Mouse (Mus musculus) midbrain, embryonic 10.5 days (tissue): Measurements from ENCODE around the gene Ddx20. TPM values are rescaled to one million over a fixed set of nuclear protein-coding genes. Genes with fewer than 3 reads are reported as not detected.
"Not testable (repeated sequence)": the region's sequence is repeated elsewhere in the genome, so short reads cannot be mapped to it uniquely, and the experiment has no call there.

Source experiments
- DNase-seq: peaks from one replicate; pipeline ENCODE4 v3.0.0-alpha.2; 2017; ENCODE audit warnings: low spot score
- H3K27ac ChIP-seq: fragments of 300-500 bp; sonication (generic); replicated peaks from 2 replicates; pipeline ENCODE4 v1.5.1; 2016; ENCODE audit warnings: mild to moderate bottlenecking
- H3K27me3 ChIP-seq: fragments of 300-500 bp; sonication (generic); 2 replicates; pipeline ENCODE4 v1.6.1; 2016; ENCODE audit warnings: low read depth, mild to moderate bottlenecking; ENCODE audit not compliant: poor library complexity, severe bottlenecking
- H3K36me3 ChIP-seq: fragments of 300-500 bp; sonication (generic); 2 replicates; pipeline ENCODE4 v1.6.1; 2016; ENCODE audit warnings: mild to moderate bottlenecking, moderate library complexity
- H3K4me1 ChIP-seq: fragments of 300-500 bp; sonication (generic); 2 replicates; pipeline ENCODE4 v1.6.1; 2016
- H3K4me3 ChIP-seq: fragments of 300-500 bp; sonication (generic); 2 replicates; pipeline ENCODE4 v1.5.1; 2016; ENCODE audit warnings: mild to moderate bottlenecking, moderate library complexity
- H3K9me3 ChIP-seq: fragments of 300-500 bp; sonication (generic); replicated peaks from 2 replicates; pipeline ENCODE4 v1.6.1; 2016; ENCODE audit warnings: mild to moderate bottlenecking
- WGBS: fragments of 180-500 bp; shearing (Covaris S2); methylation state at CpG from one replicate; pipeline ENCODE4 v1.1.7; 2016; 5-methylcytosine and 5-hydroxymethylcytosine counted together
- polyA plus RNA-seq: library from polyadenylated mRNA; unstranded; fragments of >200 nt; fragmentation: Nextera tagmentation; extraction: Ambion mirVana; gene quantifications from 2 replicates; pipeline ENCODE4 v1.2.1, GENCODE M21; 2016

Ddx20 gene
- polyA plus RNA-seq, 1 experiment from 2014 or later = 53.5 TPM

DNA sequence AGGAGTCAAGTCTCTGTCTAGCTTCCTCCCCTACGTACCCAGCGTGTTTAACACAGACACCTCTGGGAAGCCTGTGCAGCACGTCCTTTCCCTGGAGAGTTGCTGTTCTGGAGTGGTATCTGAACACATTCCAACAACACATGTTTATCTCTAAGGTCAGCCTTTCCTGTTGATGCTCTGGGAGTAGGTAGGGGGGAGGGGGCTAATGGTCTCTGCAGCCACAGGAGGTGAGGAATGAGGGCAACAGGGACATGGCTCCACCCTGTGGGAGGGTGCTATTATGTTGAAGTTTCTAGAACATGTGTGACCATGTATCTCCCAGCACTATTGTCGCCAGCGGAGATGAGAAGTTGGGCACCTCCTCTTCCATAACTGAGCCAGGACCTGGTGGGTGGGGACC lies 14.0 kb upstream of the Ddx20 start:
- no peak for DNase-seq
- Histone ChIP-seq H3K27me3 (peaks cover 66% of the 10 kb centered on the region), H3K4me3 (no peak overlapping the region), H3K9me3 (no peaks in the 10 kb centered on the region), H3K27ac (no peak overlapping the region), H3K4me1 (peaks cover 49% of the 10 kb centered on the region), H3K36me3 (no peaks in the 10 kb centered on the region)
- WGBS = 76% methylated on average over 5 of the region's 5 CpGs

DNA sequence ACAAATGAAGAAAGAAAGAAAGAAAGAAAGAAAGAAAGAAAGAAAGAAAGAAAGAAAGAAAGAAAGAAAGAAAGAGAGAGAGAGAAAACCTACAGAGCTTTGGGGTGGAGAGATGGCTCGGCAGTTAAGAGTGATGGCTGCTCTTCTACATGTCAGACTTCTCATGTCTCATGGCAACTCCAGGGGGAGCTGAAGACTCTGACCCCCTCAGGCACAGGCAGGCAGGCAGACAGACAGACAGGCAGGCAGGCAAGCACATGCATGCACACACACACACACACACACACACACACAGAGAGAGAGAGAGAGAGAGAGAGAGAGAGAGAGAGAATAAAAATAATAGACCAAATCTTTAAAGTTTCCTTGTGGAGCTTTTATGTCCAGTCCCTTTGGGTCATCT lies 13.4 kb upstream of the Ddx20 start:
- Histone ChIP-seq H3K4me1 (peaks cover 51% of the 10 kb centered on the region), H3K27me3 (peaks cover 60% of the 10 kb centered on the region)
- not testable (repeated sequence) for H3K9me3 ChIP-seq, H3K27ac ChIP-seq, H3K36me3 ChIP-seq, H3K4me3 ChIP-seq, DNase-seq
- 59% methylated on average over 1 of the region's 1 CpGs for WGBS

DNA sequence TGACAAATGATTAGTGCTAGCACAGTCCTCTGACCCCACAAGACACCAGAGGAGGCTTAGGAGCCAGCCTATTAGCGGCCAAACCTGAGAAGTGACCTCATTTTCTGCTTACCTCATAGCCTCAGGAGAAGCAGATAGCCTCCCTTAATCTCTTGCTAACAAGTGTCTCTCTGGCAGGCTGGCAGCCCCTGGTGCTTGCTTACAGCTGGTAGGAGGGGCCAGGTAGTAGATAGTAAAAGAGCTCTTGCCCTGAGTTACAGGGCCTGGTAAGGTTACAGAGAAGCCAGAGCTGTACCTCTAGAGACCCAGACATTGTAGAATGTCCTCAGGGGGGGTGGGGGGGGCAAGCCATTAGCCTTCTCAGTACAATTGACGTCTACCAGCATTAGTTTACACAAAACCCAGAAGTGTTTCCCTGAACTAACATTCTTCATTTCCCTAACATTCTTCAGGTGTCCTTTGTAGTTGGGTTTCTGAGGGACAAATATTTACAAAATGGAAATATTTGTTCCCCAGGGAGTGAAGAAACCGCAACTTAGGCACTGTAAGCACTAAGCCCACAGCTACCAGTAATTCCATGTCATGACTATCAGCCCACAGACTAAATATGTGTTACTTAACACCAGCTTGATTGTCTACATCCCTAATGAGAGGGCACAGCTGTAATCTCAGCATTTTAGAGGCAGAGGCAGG lies 12.0 kb upstream of the Ddx20 start:
- no peak for DNase-seq
- Histone ChIP-seq H3K4me1 (peaks cover 53% of the 10 kb centered on the region), H3K9me3 (no peaks in the 10 kb centered on the region), H3K36me3 (no peaks in the 10 kb centered on the region), H3K27ac (no peak overlapping the region), H3K4me3 (no peak overlapping the region), H3K27me3 (peaks cover 65% of the 10 kb centered on the region)
- WGBS = 62% methylated on average over 3 of the region's 3 CpGs

DNA sequence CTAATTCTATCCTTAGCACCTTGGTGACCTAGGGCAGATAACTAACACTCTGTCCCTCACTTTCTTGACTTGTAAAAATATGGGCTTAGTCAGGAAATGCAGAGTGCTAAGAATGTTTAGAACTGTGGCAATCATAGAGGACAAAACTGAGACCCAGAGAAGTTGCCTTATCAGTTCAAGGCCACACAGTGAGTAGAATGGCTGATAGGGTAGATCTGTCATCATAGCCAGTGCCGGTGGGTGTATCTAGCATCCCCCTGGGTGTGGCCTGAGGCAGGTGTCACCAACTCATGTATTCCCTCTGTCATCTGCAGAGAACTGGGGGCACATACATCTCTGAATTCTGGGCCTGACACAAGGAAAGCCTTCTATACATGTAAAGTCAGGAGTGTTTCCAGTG lies 10.9 kb upstream of the Ddx20 start:
- no peak overlapping the region for H3K27ac ChIP-seq
- H3K9me3 ChIP-seq = no peaks in the 10 kb centered on the region
- H3K27me3 ChIP-seq = peaks cover 69% of the 10 kb centered on the region
- H3K4me1 ChIP-seq = peaks cover 54% of the 10 kb centered on the region
- no peaks in the 10 kb centered on the region for H3K36me3 ChIP-seq
- DNase-seq = no peak
- WGBS = 89% methylated on average over 1 of the region's 1 CpGs
- no peak overlapping the region for H3K4me3 ChIP-seq

DNA sequence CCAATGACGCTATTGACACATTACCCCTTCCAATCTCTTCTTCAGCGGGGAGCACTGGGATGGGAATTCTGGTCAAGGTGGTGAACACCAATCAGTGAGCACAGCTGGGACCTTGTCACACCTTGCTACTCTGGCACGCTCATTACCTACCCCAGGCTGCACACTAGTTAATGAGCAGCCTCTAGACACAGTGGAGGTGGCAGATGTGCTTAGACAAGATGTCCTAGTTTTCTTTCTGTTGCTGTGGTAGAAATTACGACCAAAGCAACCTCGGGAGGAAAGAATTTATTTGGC lies 9.7 kb upstream of the Ddx20 start:
- Histone ChIP-seq H3K4me3 (no peak overlapping the region), H3K27me3 (peaks cover 62% of the 10 kb centered on the region), H3K27ac (no peak overlapping the region), H3K36me3 (no peaks in the 10 kb centered on the region), H3K9me3 (no peaks in the 10 kb centered on the region), H3K4me1 (peaks cover 54% of the 10 kb centered on the region)
- WGBS = 79% methylated on average over 5 of the region's 5 CpGs
- no peak for DNase-seq

DNA sequence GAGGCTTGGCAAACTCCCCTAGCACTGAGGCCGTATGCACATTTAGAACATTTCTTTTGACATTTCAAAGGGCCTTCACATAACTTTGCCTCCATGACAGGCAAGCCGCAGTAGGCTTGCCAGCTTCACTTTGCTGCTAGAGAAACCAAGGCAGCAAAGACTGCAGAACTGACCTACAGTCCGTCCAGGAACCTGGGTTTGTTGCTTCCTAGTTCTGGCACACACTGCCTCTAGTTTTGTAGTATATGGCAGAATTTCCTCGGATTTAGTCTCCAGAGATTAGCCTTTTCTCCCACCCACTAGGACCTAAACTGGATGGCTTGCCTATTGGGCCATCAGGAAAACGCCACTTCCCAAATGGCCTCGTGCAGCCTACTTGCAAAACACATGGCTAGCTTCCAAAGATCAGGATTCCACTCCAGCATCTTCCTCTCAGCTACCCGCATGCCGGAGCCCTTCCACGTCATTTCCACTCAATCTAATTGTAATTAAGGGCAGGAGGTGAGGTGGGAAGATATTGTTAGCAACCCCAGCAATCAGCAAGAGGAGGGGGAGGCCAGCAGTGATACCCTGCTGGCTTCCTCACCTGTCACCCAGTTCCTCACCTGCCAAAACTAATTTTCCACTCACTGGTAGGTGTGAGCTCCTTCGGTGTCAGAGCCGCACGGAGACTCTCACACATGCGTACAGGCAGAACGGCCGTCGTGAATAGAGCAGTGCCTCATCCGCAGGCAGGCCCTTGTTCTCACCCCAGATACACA lies 9.2 kb upstream of the Ddx20 start:
- Histone ChIP-seq H3K4me1 (peaks cover 48% of the 10 kb centered on the region), H3K27ac (peak overlapping the region; percentile 85), H3K27me3 (peaks cover 57% of the 10 kb centered on the region), H3K9me3 (no peaks in the 10 kb centered on the region), H3K36me3 (no peaks in the 10 kb centered on the region), H3K4me3 (peak overlapping the region; percentile 38)
- no peak for DNase-seq
- WGBS = 70% methylated on average over 17 of the region's 17 CpGs

DNA sequence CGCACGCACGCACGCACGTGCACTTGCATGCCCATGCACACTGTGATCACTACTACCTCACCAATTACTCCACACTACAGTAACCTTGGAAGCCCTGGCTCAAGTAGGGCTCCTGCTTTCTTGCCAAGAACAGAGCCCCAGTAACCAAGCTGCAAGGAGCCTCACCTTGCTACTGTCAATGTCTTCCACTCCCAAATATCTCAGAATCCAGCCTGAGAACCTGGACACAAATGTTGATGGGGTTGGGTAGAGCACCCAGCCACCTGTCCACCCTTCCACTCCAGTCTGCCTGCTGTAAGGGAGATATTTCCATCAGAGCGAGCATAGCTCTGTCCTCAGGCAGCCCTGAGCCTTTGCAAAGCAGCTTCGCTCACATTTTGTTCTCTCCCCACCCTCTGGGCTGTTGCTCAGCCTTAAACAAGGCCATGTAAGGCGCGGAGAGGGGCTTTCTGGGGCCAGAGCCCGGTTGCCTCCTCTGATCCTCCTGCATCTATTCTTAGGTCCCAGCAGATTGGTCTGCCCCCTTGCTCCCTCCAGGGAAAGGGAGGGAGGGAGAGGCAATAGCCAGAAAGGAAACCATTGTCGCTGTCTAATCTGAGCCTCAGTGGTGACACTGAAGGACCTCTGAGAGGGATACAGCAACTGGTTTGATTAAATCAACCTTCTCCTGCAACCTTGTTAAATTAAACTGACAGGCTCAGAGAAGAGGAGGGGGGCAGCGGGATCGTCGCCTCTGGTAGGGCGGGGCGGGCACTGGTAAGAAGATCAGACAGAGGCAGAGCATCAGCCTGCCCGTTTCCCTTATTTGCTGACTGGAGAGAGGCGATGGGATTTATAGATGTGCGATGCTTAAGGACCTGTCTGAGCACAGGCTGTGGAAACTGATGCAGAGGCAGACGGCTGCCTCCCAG lies 8.4 kb upstream of the Ddx20 start:
- Histone ChIP-seq H3K9me3 (no peaks in the 10 kb centered on the region), H3K27me3 (peaks cover 48% of the 10 kb centered on the region), H3K27ac (peak overlapping the region; percentile 85), H3K4me1 (peaks cover 44% of the 10 kb centered on the region), H3K4me3 (peak overlapping the region; percentile 38), H3K36me3 (no peaks in the 10 kb centered on the region)
- peak; percentile 75 for DNase-seq
- 27% methylated on average over 20 of the region's 20 CpGs for WGBS

DNA sequence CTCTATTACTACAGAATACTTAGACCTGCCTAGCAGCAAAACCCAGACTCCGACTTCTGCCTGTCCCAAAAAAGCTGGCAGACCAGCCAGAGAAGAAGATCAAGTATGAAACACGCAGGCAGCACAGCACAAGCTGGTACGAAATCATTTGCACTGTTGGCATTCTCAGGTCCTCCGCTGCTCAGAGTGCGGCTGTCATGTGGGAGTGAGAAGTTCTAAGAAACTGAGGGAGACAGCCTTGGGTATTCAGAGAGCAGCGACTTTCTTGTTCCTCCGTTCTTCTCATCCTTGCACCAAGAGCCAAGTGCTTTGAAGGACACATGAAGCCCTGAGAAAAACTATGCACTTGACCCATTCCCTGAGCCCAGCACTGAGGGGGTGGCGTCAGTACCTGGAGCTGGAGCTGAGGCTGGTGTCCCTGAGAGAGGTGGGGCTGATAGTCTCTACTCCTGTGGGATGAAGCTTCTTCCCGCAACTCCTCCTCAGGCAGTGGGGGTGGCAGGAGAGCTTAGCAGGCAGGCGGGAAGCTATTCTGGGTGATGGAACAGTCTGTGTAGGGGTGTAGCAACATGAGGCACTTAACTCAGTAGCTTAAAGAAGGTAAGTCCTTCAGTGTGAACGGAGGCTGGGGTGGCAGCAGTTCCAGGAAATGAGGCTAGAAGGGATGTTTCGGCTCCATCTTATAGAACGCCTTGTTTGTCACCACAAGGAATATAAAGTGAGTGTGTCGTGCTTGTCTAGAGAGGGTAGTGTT lies 6.1 kb upstream of the Ddx20 start:
- Histone ChIP-seq H3K27me3 (peaks cover 53% of the 10 kb centered on the region), H3K9me3 (no peaks in the 10 kb centered on the region), H3K27ac (no peak overlapping the region), H3K4me1 (peaks cover 39% of the 10 kb centered on the region), H3K36me3 (no peaks in the 10 kb centered on the region), H3K4me3 (no peak overlapping the region)
- DNase-seq = no peak
- WGBS = 75% methylated on average over 14 of the region's 14 CpGs

DNA sequence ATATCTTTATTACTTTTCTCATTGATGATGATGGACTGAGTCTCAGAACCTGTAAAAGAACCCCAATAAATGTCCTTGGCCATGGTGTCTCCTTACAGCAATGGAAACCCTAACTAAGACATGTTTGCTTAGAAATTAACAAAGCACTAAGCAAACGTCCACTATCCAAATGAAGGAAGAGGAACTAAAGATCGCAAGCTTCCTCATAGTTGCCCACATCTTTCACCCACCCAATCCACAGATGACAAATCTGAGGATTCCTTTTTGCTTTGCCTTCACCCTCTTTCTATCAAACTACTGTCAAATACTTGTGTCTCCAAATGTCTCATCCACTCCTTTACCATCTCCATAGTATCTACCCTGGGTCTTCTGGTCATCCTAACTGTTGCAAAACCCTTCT lies 1.2 kb upstream of the Ddx20 start:
- H3K27me3 ChIP-seq = peaks cover 15% of the 10 kb centered on the region
- 85% methylated on average over 2 of the region's 2 CpGs for WGBS
- DNase-seq = no peak
- peaks cover 15% of the 10 kb centered on the region for H3K36me3 ChIP-seq
- no peak overlapping the region for H3K4me3 ChIP-seq
- no peaks in the 10 kb centered on the region for H3K9me3 ChIP-seq
- peaks cover 20% of the 10 kb centered on the region for H3K4me1 ChIP-seq
- H3K27ac ChIP-seq = no peak overlapping the region

DNA sequence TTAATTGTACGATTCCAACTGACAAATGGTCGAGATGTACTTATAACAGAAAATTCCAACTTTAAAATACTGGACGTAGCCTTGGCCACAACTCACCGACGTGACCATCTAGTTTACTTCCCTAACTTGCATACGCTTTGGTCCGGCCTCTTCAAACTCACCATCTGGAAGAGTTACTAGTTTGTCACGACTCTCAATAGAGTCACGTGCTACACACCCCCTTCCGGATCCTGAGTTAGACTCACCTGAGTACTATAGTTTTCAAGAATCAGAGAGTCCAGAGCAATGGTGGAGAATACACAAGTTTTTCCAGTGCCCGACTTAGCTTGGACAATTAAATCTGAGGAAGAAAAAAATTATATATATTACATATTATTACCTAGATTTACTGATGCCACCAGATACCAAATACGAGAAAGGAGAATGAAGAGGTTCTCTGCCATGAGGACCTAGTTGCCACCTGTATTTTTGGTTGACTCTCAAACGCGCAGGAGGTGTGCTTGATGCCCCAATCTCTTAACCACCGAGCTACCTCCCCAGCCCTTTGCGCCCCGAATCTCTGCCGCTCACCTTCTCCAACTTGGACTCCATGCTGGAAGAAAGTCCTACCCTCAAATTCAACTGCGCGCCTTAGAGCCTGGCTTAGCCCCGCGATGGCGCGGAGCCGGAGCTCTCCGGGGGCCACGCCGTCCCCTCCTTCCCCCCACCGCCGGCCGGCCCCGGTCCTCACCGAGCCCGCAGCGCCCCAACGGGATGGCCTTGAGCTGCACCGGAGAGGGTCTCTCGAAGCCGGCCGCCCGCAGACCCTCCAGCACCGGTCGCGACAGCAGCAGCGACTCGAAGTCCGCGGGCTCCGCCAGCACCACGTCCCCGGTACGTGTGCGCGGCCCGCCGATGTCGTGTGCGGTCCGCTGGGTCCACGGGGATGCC lies 715 bp downstream of the Ddx20 start:
- 0 out of 2 replicates have a peak, but pooled peaks cover 7% of the 10 kb centered on the region for H3K27me3 ChIP-seq
- H3K4me1 ChIP-seq = peaks cover 19% of the 10 kb centered on the region
- WGBS = 9% methylated on average over 60 of the region's 60 CpGs
- H3K4me3 ChIP-seq = peak overlapping the region; percentile 71
- H3K9me3 ChIP-seq = no peaks in the 10 kb centered on the region
- H3K27ac ChIP-seq = peak overlapping the region; percentile 94
- DNase-seq = no peak
- H3K36me3 ChIP-seq = peaks cover 32% of the 10 kb centered on the region

DNA sequence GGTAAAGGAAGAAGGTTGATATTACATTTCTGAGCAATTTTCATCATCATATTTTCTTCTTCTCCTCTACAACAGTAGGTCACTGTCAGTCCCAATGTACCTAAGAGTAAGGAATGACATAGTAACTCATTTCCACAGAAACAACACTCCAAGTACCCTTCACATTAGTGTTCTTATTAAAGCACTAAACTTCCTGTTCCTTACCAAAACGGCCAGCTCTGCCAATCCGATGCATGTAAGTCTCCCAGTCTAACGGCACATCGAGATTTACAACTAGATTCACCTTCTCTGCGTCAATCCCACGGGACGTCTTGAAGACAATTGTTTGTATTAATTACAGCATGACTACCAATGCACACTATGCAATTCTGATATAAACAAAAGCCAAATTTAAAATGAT lies 7.0 kb downstream of the Ddx20 start:
- H3K4me3 ChIP-seq = no peak overlapping the region
- 96% methylated on average over 7 of the region's 7 CpGs for WGBS
- no peaks in the 10 kb centered on the region for H3K4me1 ChIP-seq
- DNase-seq = no peak
- no peaks in the 10 kb centered on the region for H3K27me3 ChIP-seq
- peaks cover 83% of the 10 kb centered on the region for H3K36me3 ChIP-seq
- H3K27ac ChIP-seq = no peak overlapping the region
- H3K9me3 ChIP-seq = no peaks in the 10 kb centered on the region
